25 mouse cellular contexts compared by ENCODE assay signal in genomic region chr1:194908956-194909355, GRCm38 (mm10). TPM values are rescaled to one million over a fixed set of nuclear protein-coding genes. Genes with fewer than 3 reads are reported as not detected.
DNase-seq lines count a peak whose midpoint lies in the region; ATAC-seq and TF ChIP-seq lines count a peak whose summit lies in the region.
"Had no signal": no experiment of that assay in that cellular context is flagged by ENCODE, and none has a peak within 500 bp of the region (broad histone marks: within the 10 kb centered on the region; RNA-seq: fewer than 3 reads in every experiment).

No protein-coding gene starts in this region.

- no peak overlapping the region for H3K4me2 ChIP-seq in intestine, embryonic 15.5 days (replicated peaks)
- no peak overlapping the region for H3K4me2 ChIP-seq in intestine, embryonic 16.5 days (ENCODE audit: low read depth, low read length)
- no peak overlapping the region for H3K4me2 ChIP-seq in myocyte (ENCODE audit: low read depth)
- H3K4me2 ChIP-seq: forebrain, embryonic 13.5 days; heart, embryonic 11.5 days; heart, embryonic 15.5 days; hindbrain, embryonic 13.5 days had no signal

- TF ChIP-seq POLR2A in myocyte (IDR thresholded peaks at IDR 0.05; ENCODE audit: insufficient read length, low read depth): no peak

- no peaks in the 10 kb centered on the region for H3K79me2 ChIP-seq in myocyte (ENCODE audit: control insufficient read depth, insufficient read depth)

- DNase-seq in 3134 (ENCODE audit: extremely low read depth, insufficient read length, low spot score): peak; percentile 41
- DNase-seq in Muller cell, postnatal 12 days (ENCODE audit: inconsistent ontology term): peak; percentile 67
- no peak for DNase-seq in left cerebral cortex, adult 18-20 months (ENCODE audit: low spot score in 2 of 2)
- no peak for DNase-seq in adrenal gland, postnatal 10 days
- DNase-seq: adrenal gland, adult 8-10 months; adrenal gland, postnatal 36 days; cerebellum, adult 18-20 months; cerebellum, adult 9-10 months; cerebellum, postnatal 14 days; gastrocnemius, postnatal 10 days; heart, adult 11 months; heart, postnatal 10 days; heart, postnatal 36 days had no signal

- H3K9me3 ChIP-seq in intestine, embryonic 15.5 days: no peaks in the 10 kb centered on the region
- no peaks in the 10 kb centered on the region for H3K9me3 ChIP-seq in intestine, embryonic 16.5 days (ENCODE audit: control insufficient read depth, low read length)
- H3K9me3 ChIP-seq: forebrain, embryonic 10.5 days; forebrain, embryonic 13.5 days; heart, embryonic 15.5 days; hindbrain, embryonic 10.5 days; hindbrain, embryonic 13.5 days had no signal

- peak; percentile 41; the same call in 1 of the 2 replicates for ATAC-seq in intestine, embryonic 15.5 days
- ATAC-seq in intestine, embryonic 16.5 days: no peak; the same call in 1 of the 2 replicates
- ATAC-seq: activated CD4-positive, CD25-positive, alpha-beta regulatory T cell, adult 4 months; forebrain, embryonic 13.5 days; forebrain, embryonic 16.5 days; hindbrain, embryonic 16.5 days had no signal

- H3K36me3 ChIP-seq in intestine, embryonic 15.5 days: no peaks in the 10 kb centered on the region
- no peaks in the 10 kb centered on the region for H3K36me3 ChIP-seq in intestine, embryonic 16.5 days (ENCODE audit: control insufficient read depth, insufficient read depth, low read length)
- H3K36me3 ChIP-seq in myocyte (ENCODE audit: control insufficient read depth, insufficient read depth): no peaks in the 10 kb centered on the region
- H3K36me3 ChIP-seq: forebrain, embryonic 10.5 days; heart, embryonic 15.5 days; hindbrain, embryonic 10.5 days; hindbrain, embryonic 13.5 days had no signal

- no peak overlapping the region for H3ac ChIP-seq in myocyte (ENCODE audit: control insufficient read depth, insufficient read length)

- H3K4me3 ChIP-seq in intestine, embryonic 15.5 days (replicated peaks): no peak overlapping the region
- no peak overlapping the region for H3K4me3 ChIP-seq in intestine, embryonic 16.5 days (ENCODE audit: low read length)
- no peak overlapping the region for H3K4me3 ChIP-seq in myocyte
- H3K4me3 ChIP-seq: forebrain, embryonic 10.5 days; forebrain, embryonic 13.5 days; heart, embryonic 15.5 days; hindbrain, embryonic 10.5 days; hindbrain, embryonic 13.5 days had no signal

- no peak overlapping the region for H3K9ac ChIP-seq in intestine, embryonic 15.5 days
- no peak overlapping the region for H3K9ac ChIP-seq in intestine, embryonic 16.5 days (ENCODE audit: low read depth, low read length)
- H3K9ac ChIP-seq: forebrain, embryonic 13.5 days; heart, embryonic 15.5 days; hindbrain, embryonic 13.5 days had no signal

- H3K27ac ChIP-seq in intestine, embryonic 15.5 days: no peak overlapping the region
- H3K27ac ChIP-seq in intestine, embryonic 16.5 days (ENCODE audit: low read length): no peak overlapping the region
- H3K27ac ChIP-seq: forebrain, embryonic 10.5 days; forebrain, embryonic 13.5 days; heart, embryonic 15.5 days; hindbrain, embryonic 10.5 days; hindbrain, embryonic 13.5 days had no signal

- H3K27me3 ChIP-seq in intestine, embryonic 15.5 days (replicated peaks): no peaks in the 10 kb centered on the region
- no peaks in the 10 kb centered on the region for H3K27me3 ChIP-seq in intestine, embryonic 16.5 days (replicated peaks; ENCODE audit: control insufficient read depth, insufficient read depth, low read length)
- no peaks in the 10 kb centered on the region for H3K27me3 ChIP-seq in myocyte (ENCODE audit: control insufficient read depth, insufficient read depth, insufficient read length)
- H3K27me3 ChIP-seq: forebrain, embryonic 13.5 days; heart, embryonic 15.5 days; hindbrain, embryonic 13.5 days had no signal

- no peaks in the 10 kb centered on the region for H3K4me1 ChIP-seq in intestine, embryonic 15.5 days (replicated peaks)
- H3K4me1 ChIP-seq in intestine, embryonic 16.5 days (ENCODE audit: control insufficient read depth, insufficient read depth, low read length): no peaks in the 10 kb centered on the region
- H3K4me1 ChIP-seq: forebrain, embryonic 10.5 days; forebrain, embryonic 13.5 days; heart, embryonic 15.5 days; hindbrain, embryonic 10.5 days; hindbrain, embryonic 13.5 days had no signal

TF ChIP-seq in myocyte, 11 proteins besides CTCF, POLR2A, EP300 and RAD21:
- no peak for TF ChIP-seq TCF3 (IDR thresholded peaks at IDR 0.05; ENCODE audit: insufficient read length, low read depth)
- TF ChIP-seq CEBPB (IDR thresholded peaks at IDR 0.05; ENCODE audit: insufficient read depth, poor library complexity, severe bottlenecking): peak; percentile 20; the same call in 1 of the 2 replicates

RNA-seq across cellular contexts. Expression of gene Cd34, which starts 29.7 kb away (rescaled TPM):
- 59.9 and 65.1 TPM in 2 replicates for polyA plus RNA-seq in intestine, embryonic 15.5 days (2015; fragmentation: Nextera tagmentation; extraction: Ambion mirVana)
- polyA plus RNA-seq in intestine, embryonic 16.5 days (2015; fragmentation: Nextera tagmentation; extraction: Ambion mirVana): 56.2 and 59.3 TPM in 2 replicates
- polyA plus RNA-seq in myocyte (2012; fragmentation: generic; extraction: Trizol): 19.0 TPM
- 10 to 100 TPM; 58.2 to 62.0 TPM for total RNA-seq in left cerebral cortex, adult 18-20 months (2021)
- total RNA-seq in adrenal gland, postnatal 10 days (2021): 100 to 1,000 TPM; 109 to 127 TPM

Comparison
In these comparisons a context has a peak if more than half of its experiments do, and no peak if none do; other contexts are left out.
1. DNase-seq: peak in 3134 (single experiment) and Muller cell, postnatal 12 days (single experiment); none in left cerebral cortex, adult 18-20 months (0 of 2) and adrenal gland, postnatal 10 days (single experiment).